Mouse (Mus musculus) urinary bladder, adult 18-20 months (tissue): Measurements from ENCODE around the gene Gm10134.

ENCODE experiments used
- DNase-seq, 2 experiments: peaks; one replicate each; pipeline ENCODE4 v3.0.0; 2022; ENCODE audit warnings: low spot score in 2 of 2, mixed read lengths in 2 of 2

Gene Gm10134

DNA sequence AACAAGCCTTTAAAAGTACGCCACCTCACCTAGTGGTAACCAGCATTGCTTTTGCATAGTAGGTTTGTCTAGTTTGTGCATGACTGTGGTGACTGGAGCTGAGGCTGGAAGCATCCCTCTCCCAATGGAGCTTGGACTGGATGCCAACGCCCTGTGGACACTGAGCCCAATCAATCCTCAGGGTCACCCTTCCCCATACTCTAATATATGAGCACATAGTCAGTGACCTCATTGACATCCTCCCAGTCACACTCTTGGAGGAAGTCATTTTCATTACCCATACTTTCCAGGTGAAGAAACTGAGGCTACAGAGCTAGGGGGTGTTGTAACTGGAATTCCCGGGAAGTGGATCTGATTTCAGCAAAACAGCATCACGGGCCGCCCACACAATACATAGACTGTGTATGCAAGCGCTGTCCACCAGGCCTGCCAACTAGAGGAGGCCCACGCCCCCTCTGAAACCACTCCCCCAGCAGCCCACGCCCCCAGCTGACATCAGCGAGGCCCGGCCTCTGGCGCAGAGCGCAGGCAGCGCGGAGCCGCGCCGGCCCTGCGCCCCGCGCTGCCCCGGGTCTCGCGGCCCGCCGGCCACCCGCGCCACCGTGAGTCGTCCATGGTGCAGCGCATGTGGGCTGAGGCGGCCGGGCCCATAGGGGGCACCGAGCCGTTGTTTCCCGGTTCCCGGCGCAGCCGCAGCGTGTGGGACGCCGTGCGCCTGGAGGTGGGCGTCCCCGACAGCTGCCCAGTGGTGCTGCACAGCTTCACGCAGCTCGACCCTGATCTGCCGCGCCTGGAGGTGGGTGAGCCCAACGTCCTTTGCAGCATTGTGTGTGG lies 27.3 kb downstream of the Gm10134 start:
- peak; percentile 87 to 89 for DNase-seq

DNA sequence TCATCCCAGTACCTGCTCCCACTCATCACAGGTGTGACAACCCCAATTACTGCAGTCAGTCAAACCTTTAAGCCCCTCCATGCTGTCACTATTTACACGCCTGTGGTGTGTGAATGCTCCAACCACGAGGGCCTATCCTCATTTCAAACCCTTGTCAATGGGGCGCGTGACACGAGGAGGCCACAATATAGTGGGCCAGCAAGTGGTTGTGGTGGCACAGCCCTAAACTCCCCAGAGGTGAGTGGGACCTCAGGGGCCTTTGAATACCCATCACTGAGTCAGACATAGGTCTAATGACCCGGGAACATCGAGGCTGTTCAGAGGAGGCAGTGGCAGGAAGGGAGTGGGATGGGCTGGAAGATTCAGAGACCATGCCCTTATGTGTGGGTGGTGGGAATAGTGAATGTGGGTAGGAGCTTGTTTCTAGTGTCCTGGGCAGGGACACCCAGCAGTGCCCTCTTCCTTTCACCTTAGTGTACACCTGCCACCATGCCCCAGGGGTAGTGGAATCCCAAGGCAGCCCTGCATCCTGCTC lies 28.1 kb downstream of the Gm10134 start:
- no peak for DNase-seq

DNA sequence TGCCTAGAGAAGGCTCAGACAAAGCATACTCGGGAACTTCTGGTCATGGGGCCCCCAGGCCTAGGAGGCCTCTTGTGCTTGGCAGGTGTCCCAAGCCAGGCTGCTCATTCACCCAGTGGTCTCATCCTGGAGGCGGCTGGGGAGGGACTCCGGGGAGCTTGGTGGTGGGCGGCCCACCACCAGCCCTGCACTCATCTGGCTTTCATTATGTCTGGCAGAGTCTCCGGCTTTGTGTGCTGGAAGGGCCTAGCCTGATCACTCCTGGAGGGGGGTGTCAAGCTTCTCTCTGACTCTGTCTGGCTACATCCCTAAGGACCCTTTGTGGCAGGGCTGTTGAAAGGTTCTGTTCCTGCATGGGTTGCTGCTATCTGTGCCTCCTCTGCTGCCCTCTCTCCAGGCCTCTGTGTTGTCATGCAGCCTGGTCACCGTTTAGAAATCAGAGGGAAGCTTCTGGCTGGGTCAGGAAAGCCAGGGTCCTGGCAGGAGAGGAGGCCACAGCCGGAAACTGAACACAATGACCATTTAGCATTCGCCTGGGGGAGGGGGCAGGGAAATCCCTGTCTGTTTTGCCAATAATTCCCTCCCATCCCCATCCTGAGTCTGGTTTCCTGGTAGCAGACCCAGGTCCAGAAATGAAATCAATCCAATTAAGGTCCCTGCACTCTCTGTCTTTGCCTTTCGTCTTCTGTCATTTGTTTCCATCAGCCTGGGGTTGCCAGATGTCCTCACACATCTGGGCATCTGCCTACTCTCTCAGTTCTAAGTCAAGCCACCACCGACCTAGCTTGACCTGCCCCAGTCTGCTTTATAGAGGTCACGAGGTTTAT lies 28.8 kb downstream of the Gm10134 start:
- DNase-seq, result no peak

DNA sequence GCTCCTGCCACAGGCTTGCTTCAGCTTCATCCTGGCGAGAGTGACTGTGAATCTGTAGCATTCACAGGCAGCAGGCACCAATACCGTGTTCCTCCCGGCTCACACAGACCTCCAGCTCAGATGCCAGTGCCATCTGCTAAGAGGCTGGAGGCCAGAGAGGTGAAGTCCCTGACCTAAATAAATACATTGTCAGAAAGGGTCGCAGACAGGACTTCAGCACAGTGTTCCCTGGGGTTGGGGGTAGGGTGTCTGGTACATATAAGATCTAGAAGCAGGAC lies 29.3 kb downstream of the Gm10134 start:
- DNase-seq, result no peak

DNA sequence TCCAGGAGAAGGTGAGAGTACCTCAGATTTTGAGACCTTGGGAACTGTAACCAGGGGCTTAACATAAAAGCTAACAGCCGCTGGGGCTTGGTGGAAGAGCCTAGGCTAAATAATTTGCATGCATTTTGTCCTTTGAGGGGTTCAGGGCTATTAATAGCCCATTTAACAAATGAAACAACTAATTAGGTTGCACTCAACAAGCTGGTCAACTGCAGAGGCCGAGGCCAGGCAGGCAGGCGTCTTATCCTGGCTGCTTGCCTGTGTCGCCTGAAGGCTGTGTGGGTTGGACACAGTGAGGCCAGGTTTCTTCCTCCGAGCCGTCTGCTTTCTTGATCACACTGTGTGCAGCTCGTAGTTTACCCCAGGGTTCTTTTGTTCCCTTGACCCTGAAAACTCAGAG lies 29.8 kb downstream of the Gm10134 start:
- DNase-seq, result no peak

DNA sequence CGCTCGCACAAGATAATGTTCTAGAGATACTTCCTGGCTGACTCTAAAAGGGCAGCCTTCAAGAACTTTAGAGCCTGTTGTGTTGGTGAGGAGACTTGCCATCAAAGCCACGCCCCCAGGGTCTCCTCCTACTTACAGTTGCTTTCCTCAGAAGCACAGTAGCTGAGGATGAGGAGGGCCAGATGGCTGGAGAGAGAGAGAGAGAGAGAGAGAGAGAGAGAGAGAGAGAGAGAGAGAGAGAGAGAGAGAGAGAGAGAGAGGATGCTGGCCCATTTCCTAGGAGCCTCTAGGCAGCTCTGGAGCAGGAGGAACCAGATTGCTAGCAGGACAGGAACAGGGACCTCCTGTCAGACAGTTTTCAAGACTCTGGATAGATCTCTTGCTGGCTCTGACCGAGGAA lies 30.3 kb downstream of the Gm10134 start:
- no peak for DNase-seq

DNA sequence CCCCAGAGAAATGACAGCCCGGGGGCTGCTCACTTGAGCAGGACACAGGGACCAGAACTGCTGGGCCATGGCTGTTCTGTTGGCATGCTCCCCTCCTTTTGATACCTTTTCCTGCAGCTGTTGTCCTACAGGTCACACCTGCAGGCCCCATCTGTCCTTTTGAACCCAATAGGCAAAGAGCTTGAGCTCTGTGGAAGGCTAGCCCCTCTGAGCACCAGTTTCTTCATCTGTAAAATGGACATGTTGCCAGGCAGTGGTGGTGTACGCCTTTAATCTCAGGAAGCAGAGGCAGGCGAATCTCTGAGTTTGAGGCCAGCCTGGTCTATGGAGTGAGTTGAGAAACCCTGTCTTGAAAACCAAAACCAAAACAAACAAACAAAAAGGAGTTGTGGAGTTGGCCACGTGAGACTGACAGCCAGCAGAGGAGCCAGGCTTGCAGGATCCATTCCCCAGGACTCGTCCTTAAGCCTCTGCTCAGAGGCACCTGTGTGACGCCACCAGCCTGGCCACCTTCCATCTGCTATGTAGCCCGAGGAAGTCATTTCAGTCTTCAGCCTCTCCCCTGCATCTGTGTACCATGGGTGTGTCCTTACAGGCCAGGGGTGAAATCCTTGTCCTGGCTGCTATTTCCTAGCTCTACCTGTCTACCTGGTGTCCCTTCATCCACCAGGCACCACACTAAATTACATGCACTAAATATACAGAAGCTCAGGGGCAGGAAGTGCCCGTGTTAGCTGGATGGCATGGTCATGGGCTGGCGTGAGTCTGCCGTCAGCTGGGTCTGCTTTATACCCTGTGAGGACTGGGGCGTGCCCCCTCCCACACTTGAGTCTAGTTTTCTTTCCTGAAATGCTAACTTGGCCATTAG lies 31.1 kb downstream of the Gm10134 start:
- DNase-seq, result peak in 1 of 2 experiments; percentile 71

DNA sequence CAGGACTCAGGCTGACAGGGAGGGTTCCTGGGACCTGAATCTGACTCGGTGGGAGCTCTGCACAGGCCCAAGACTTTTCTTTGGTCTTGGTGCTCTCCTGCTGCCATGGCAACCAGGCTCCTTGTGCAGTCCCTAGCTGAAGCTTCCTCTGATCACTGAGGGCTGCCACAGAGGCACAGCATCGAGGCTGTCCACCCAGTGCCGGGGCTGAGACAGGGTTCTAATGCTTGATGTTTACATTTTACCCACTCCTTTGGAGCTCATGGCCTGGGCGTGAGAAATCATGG lies 31.7 kb downstream of the Gm10134 start:
- DNase-seq, result no peak

DNA sequence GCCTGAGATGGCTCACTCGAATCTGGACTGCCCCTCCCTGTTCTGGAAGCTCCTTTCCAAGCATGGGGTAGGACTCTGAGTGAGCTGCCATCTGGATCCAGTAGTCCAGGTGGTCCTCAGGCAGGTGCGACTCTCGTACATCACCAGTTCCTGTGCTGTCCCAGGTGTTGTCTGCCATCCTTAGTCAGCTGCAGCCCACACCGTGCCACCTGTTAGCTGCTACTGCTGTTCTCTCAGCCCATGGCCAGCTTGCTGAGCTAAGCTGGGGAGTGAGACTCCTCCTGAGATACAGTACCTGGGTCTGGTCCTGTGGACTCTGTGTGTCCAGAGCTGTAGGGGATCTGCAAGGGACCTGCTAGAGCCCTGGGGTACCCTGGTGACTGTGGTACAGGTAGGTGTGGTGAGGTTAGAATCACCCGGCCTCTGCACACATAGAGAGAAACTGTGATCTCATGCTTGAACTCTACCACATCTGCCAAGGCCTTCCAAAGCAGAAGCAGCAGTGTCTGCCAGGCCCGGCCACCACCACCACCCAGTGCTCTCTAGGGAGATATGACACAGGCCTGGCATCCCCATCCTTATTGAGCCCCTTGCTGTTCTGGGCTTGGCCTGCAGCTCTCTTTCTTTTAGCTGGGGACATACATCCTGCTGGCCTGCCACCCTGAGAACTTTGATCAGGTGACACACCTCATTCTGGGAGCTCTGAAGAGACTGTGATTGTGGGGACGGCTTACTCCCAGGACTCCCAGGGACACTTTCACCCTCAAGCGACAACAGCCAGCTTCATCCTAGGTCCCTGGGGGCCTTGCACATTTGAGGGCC lies 32.3 kb downstream of the Gm10134 start:
- no peak for DNase-seq

DNA sequence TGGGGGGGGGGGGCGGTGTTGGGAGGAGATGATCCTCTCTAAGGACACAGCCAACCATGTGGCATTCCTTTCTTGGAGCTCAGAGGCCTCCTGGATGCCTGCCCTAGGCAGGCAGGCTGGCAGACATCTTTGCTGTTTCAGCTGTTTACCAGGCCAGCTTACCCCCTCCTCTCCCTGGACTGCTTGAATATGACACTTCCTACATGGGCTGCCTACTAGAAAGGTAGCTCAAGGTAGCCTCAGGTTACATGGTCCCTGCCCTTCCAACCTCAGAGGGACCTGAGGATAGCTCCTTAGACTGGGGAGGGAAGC lies 32.9 kb downstream of the Gm10134 start:
- DNase-seq, result no peak

DNA sequence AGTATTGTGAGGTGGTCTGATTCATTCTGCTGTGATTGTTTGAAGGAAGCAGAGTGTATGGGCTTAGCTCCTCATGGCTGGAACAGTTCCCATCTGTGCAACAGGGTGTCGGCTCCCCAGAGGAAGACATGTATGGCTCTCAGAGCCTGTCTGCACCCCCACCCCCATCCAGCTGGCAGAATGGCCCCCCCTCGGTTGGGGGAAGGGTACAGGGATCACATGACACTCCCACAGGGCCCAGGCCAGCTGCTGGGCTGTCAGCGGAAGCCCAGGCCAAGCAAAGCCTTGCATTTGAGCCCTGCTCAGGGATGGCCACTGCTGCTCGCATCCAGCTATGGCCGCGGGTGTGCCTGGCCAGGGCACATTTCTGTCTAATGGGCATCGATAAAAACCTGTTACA lies 33.3 kb downstream of the Gm10134 start:
- DNase-seq, result no peak

DNA sequence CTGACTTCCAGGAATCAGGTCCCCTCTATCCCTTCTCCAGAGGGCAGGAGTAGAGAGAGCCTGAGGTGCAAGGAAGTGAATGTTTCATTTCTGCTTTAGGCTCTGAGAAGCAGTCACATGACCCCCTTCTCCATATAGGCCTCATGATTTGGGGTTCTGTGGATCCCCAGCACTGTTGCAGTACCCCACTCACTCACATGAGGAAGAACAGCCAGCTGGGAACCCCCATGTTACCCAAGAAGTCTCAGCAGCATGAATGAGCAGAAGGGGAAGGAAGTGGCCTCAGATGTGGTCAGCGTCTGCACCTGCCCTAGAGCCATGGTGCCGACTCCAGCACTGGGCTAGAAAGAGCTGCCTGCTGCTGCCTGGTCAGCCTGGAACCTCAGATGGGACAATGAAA lies 34.1 kb downstream of the Gm10134 start:
- no peak for DNase-seq

DNA sequence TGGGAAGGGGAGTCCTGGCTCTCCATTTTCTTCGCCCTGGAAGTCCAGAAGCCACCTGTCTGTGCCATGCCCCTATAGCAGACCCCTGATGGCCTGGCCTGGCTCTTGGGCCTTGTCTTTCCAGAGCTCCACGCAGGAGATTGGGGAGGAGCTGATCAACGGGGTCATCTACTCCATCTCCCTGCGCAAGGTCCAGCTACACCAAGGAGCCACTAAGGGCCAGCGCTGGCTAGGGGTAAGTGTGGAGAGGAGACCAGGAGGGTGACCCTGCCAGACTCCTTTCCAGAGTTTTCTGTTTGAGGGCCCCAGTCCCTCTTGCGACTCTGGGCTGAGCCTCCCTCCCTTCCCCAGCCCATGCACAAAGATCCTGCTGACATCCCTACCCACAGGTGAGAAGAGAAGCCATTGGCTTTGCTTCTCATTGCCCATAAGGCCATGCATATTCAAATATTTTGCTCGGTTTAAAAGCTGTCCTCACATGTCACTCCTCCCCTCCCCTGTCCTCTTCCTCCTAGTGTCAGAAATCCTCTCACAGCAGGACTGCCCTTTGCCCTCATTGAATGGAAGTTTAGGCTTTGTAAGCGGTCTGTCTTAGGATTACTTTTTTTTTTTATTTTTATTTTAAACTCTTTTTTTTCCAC lies 34.8 kb downstream of the Gm10134 start:
- DNase-seq, result no peak

DNA sequence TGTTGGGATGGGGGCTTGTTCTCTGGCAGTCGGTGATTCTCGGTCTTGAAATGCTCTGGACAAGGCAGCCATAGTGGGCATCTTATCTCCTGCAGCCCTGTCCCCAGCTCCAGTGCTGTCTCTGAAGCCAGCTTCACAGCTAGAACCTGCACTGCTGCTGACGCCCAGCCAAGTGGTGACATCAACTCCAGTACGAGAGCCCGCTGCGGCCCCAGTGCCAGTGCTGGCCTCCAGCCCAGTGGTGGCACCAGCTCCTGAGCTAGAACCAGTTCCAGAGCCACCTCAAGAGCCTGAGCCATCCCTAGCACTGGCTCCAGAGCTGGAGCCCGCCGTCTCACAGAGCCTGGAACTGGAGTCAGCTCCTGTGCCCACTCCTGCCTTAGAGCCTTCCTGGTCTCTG lies 38.0 kb downstream of the Gm10134 start:
- no peak for DNase-seq

DNA sequence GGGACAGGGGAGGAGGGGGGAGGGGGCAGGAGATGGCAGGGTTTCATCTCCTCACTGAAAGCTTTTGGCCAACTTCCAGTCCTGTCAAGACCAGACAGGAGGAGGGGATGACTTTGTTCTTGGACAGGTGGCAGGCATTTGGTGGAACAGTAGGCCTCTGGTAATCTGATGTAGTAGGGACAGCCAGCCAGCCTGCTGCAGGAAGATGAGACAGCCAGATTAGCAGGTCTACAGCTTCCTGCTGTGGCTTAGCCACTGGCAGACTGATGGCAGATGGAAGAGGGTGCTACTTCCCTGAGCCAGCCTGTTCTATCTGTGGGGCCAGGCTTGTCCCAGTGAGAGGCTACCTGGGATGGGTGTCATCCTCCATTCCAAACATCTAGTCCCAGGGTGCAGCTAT lies 40.1 kb downstream of the Gm10134 start:
- DNase-seq, result no peak

DNA sequence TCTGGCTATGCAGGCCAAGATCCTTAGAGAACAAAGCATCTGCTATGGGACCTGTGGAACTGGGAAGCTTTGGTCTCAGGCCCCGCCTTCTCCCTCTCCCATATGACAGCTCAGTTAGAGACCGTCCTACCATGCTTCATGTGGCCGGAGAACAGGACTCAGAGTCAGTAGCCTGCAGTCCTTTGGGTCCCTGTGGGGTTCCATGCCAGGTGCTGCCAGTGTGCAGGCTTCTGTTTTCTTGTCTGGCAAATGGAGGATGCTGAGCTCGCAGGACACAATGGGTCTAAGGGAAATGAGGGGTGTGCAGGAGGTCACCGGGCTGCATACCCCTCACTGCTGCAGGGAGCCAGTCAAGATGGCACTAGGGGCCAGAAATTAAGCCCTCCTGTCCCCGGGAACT lies 40.7 kb downstream of the Gm10134 start:
- DNase-seq, result no peak

DNA sequence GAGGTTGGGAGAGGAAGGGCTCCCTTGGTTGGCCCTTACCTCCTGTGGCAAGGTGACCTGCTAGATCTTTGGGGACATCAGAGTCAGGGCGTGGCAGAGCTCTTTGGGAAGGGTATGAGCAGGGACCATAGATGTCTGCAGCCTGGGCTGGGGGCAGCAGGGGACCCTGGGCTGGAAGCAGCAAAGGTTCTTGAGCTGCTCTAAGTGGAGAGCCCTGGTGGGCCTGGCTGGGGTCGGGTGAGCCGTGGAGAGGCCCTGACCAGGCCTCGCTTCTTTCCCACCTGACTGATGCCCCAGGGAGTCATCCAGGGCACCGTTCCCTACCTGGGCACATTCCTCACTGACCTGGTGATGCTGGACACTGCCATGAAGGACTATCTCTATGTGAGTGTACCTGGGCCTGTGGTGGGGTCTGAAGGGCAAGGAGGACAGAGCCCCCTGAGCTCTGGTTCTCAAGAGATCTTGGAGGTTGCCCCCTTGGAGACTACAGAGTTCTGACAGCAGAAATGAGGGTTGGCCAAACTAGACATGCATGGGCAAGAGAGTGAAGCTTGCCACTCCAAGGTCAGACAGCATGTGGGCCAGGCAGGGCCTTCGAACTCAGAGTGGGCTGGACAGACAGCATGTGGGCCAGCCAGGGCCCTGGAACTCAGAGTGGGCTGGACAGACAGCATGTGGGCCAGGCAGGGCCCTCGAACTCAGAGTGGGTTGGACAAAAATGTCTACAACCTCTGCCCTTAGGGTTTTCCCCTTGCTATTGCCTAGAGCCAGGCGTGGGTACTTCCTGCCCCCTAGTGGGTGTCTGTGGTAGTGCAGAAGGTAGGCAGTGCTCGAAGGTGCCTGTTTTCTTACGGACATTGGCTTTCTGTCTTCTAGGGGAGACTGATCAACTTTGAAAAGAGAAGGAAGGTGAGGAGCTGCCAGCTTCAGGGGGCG lies 41.6 kb downstream of the Gm10134 start:
- DNase-seq, result peak; percentile 72 to 81

DNA sequence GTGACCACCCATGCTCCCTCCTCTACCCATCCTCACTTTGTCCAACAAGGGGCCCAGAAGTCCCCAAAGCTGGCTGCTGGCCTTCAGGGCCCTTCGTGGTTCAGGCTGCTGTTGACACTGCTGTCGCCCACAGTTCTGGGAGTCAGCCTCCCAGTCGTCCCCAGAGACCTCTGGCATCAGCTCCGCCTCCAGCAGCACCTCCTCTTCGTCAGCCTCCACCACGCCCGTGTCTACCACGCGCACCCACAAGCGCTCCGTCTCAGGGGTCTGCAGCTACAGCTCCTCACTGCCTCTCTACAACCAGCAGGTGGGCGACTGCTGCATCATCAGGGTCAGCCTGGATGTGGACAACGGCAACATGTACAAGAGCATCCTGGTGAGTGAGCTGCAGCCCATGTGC lies 43.3 kb downstream of the Gm10134 start:
- no peak for DNase-seq

DNA sequence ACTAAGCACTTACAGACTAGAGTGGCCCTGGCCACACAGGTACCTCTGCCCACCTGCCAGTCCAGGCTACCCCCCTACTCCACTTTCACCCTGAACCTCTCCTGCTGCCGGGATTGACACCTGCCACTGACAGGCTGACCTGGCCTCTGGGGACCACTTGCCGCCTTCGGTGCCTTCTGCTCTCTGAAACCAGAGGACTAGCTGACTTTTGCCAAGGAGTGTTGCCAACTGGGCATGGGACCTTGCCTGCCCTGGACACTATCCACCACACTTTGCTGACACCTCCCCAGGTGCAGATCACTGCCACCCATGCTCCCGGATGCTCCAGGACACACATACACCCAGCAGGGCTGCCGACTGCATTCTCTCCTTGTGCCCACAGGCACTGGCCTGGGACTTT lies 46.4 kb downstream of the Gm10134 start:
- no peak for DNase-seq
